Mouse (Mus musculus) kidney, postnatal 14 days (tissue): ENCODE results near the gene Lep.
A peak's percentile ranks its signal among the peaks of the same experiment; 100 is the strongest.

ENCODE experiments used
- DNase-seq: peaks from one replicate; pipeline ENCODE4 v3.0.0; 2022; ENCODE audit warnings: mixed read lengths

The Lep gene

DNA sequence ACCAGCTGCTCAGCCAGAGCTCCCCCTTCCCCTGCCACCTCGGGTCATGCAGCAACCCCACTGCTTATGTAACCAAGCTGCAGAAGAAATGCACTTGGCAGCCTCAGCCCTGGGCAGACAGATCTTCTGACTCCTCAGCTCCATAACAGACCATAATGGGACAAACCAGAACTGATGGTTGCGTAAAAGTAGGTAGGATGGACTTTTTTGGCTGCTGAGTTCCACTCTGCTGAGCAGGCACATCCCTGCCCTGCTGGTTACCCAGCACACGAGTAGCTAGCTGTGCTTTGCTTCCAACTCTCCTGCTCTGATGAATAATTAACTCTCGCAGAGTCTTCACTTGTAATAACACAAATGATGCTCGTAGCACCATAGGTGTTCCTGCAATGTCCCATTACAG is 10.1 kb upstream of the Lep start:
- peak; percentile 20 for DNase-seq

DNA sequence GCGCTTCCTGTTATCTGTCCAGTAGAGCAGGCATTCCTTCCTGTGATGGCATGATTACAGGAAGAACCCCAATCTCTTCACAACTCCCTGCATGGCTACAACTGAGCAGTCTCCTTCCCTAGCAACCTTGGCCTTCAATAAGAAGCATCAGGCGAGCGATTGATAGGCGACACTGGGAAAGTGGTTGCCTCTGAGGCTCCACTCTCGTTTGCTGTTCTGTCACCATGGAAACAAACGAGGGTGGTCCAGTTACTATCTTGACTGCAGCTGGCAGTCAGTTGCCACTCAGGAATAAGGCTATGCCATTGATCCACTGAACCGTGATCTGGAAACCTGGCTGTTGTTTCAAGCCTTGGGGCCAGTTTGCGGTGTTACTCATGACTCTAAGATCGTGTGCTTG is 7.8 kb upstream of the Lep start:
- no peak for DNase-seq

DNA sequence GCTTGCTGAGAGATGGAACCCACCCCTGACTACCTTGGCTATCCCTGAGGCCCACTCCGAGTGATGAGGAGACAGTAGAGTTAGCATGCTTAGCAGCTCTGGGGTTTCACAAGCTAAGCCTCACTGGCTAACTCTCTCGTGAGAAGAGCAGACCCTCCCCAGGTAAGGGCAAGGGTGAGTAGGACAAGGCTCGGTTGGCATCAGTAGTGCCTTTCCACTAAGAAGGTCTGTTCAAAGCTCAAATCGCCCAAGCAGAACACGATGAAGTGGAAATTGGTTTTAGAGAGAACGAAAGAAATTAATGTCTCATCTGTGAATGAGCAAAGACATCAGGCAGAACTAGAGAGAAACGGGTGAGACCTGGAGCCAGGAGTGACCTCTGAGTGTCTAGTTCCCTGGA is 6.8 kb upstream of the Lep start:
- no peak for DNase-seq

GRCm38 (mm10) chr6:29056377-29056776 is 3.6 kb upstream of the Lep start:
- DNase-seq, result no peak

DNA sequence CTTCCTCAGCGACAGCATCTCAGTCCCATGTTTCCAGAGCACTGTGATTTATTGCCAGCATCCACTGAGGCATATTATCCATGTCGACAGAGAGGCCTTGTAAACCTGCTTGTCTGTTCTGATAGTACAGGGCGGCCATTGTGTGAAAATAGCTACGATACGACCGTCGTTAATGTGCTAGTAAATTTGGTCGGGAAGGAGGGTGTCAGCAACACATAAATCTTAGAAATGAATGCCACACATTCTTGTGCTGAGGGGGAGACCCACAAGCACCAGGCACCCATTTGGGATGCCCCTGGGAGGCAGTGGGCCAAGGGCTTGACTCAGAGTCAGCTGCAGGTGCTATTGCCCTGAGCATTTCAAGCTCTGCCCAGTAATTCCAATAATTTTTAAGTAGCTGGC is 6.4 kb downstream of the Lep start:
- DNase-seq, result peak; percentile 52

DNA sequence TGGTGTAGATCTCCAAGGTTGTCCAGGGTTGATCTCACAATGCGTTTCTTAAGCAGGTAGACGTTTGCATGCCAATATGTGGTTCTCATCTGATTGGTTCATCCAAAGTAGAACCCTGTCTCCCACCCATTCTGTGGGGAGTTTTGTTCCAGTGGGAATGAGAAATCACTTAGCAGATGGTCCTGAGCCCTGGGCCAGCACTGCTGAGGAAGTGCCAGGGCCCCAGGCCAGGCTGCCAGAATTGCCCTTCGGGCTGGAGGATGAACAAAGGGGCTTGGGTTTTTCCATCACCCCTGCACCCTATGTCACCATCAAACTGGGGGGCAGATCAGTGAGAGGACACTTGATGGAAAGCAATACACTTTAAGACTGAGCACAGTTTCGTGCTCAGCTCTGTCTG is 12.2 kb downstream of the Lep start:
- no peak for DNase-seq

DNA sequence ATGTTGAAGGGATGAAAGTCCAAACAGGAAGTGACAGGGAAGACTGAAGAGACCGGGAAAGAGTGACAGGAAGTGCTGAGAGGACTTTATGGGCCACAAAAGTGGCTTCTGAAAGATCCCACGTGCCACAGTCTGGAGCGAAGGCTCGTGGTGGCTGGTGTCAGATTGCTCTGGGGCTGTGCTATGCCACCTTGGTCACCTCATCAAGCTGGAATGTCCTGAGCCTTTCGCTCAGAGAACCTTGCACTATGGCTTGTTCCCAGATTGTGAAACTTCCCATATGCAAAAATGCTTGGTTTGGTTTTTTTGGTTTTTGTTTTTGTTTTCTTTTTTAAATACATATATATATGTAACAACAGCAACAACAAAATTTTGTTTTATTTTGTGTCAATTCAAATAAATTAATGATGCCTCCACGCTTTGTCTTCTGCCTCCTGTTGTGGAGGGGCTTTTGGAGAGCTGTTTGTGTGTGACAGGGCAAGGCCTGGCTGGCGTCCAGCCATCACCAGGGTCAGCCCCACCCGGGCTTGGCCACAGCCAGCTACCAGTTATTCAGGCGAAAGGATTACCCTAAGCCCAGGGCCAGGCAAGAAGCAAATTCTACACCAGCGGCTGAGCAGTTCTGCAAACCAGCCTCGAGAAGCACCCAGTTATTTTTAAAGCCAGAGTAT is 13.6 kb downstream of the Lep start:
- no peak for DNase-seq

DNA sequence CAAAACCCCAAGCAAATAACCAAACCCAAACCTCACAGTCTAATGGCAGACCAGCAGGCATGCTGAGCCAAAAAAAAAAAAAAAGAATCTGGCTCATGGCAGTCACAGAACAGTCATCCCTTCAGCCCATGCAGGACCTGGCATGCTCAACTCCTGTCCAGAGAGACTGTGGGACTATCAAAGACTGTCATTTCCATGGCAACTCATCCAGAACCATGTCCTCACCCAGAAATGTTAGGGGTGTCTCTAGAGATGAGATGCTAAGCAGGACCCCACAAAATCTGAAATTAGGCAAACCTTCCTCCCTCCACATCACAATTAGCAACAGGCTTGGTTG is 14.1 kb downstream of the Lep start:
- no peak for DNase-seq

DNA sequence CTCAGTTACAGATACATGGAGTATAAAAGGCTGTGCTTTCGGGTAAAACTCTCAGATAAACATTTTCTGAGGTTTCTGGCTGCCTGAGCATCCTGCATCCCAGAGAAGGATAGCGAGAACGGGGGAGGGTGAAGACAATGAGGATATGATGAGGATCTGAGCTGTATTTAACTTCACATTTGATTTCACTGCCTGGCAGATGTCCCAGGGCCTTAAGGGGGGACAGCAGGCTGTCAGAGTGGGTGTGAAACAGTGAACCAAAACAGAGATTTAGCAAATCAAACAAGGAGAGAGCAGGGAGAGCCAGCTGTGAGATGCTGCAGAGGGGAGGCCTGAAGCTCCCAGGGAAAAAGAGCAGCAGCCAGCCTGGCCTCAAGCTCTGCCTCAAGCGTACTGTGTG is 19.3 kb downstream of the Lep start:
- DNase-seq, result peak; percentile 5

DNA sequence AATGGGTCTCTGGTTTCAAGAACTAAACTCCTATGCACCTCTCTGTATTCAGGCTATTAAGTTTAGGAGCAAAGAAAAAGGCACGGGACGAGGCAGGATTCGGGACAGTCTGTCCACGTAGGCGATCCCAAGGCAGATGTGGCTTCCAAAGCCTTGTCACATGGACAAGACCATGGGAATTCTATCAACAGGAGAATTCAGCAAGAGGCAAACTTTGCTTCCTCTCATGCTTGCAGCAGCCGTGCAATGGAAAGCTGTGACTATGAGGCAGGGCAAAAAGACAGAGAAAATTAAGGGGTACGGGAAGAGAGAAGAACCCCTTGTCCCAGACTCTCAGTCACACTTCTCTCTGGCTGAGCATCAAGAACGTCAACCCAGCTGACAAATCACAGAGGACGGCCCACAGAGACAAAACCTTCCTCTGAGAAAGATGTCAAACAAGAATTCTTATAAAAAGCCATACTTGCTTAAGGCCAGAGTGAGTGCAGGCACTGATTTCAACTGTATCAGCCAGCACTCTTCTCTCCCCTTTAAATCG is 21.9 kb downstream of the Lep start:
- DNase-seq, result no peak

- no peak for DNase-seq
Measured at GRCm38 (mm10) chr6:29082776-29083354, 22.8 kb downstream of the Lep start.

GRCm38 (mm10) chr6:29084401-29084800 is 24.4 kb downstream of the Lep start:
- no peak for DNase-seq

DNA sequence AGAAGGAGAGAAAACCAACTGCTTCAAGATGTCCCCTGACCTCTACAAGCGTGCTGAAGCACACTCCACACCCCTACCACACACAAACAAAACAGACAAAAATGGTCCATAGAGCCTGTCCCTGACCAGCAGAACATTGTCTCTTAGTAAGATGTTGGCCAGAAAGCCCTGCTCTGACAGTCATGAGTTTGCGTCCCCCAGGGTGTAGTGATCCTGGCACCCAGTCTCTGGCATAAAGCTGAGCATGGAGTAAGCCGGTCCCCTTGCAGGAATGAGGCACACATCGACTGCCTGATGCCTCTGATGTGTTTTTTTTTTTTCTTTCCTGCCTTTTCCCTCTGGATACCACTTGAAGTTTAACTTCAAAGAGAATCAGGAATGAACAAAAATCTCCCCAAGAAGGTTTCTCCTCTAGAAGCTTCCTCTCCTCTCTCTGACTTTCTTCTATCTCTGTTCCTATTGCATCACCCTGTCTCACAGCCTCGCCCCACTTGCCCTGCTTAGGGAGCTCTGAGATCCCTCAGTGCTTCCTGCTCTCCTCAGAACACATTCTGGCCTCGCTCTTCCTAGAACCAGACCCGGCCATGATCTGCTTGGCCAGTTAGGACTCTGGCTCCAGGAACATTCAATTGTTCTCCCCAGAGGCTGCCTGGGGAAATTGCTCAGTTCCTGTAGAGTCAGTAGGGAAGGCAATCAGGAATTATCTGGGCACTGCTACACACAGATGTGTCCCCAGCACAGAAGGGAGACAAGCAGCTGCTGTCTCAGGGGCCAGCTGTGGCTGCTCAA is 28.1 kb downstream of the Lep start:
- DNase-seq, result peak; percentile 63

GRCm38 (mm10) chr6:29092234-29092633 is 32.2 kb downstream of the Lep start:
- DNase-seq, result no peak

DNA sequence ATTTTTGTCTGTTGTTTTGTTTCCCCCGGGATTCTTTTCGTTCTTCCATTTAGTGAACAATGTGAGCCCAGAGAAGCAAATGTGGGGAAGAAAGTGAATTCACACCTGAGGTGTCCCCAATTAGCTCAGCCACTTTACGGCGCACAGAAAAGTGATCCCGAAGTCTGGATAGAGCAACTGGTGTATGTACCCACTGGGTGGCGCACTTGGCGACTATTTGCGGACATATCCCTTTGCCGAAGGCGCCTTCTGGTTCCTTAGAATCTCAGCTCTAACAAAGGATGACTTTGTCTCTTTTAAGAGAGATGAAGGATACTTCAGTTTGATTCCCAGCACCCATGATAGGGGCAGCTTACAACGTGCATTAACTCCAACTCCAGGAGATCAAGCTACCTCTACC is 32.9 kb downstream of the Lep start:
- no peak for DNase-seq

DNA sequence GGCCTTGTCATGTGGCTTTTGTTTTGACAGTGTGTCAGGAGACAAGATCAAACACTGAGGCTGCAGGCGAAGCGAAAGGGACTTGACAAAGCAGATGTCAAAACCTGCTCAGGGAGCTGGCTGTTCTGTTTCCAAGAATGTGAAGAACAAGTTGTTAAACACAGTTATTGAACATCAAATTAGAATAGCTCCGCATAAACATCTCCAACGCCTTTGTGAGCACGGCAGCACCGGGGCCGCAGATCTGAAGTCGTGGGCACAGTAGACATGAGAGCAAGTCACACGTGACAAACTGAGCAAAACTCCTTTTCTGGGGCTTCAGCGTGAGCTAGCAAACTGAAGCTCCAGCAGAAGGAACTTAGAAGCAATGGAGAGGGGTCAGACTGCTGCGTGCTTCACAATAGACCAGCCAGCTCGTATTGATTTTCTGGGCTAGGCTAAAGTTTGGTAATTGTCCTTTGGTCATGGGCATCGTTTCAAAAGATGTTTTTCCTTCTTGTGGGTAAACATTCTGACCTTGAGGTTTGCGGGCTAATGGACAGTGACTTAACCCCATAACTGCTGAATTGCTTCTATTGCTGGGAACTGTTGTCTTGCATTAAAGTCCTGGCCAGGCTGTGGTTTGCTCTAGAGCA is 39.6 kb downstream of the Lep start:
- DNase-seq, result no peak

- DNase-seq, result no peak
Measured at GRCm38 (mm10) chr6:29100423-29100822, 40.4 kb downstream of the Lep start.

- no peak for DNase-seq
Measured at GRCm38 (mm10) chr6:29101248-29101864, 41.3 kb downstream of the Lep start.

DNA sequence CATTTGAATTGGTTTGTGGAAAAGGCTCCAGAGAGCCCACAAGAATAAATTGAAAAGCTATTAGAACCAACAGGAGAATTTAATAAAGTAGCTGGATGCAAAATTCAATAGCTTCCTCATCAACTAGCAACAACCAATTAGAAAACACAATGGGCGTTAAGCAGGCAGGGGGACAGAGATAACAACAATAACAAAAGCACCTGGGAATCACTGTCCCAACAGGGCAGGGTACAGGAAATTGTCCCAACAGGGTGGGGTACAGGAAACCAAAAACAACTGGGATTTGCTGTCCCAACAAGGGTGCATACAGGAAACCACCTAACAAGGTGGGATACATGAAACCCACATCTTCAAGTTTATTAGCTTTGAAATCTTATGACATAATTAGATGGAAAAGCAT is 48.4 kb downstream of the Lep start:
- no peak for DNase-seq

GRCm38 (mm10) chr6:29111501-29111900 is 51.5 kb downstream of the Lep start:
- no peak for DNase-seq

DNA sequence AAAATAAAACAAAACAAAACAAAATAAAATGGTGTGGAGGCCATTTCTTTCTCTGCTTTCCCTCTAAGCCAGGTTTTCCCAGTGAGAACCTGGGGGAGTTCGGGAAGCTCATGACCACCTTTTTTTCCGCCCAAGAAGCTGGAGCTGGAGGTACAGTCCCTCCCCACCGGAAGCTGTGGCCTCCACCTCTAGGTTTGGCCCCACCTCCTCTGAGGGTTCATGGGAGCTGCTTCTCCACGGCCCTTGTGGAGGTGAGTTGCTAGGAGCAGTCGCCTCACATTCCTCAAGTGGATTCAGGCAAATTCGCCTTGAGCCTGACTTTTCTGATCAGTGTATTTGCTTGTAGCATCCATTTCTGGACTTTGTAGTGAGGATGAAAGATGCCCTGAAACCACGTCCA is 55.7 kb downstream of the Lep start:
- no peak for DNase-seq

GRCm38 (mm10) chr6:29117417-29118104 is 57.5 kb downstream of the Lep start:
- peak; percentile 85 for DNase-seq

- DNase-seq, result no peak
Measured at GRCm38 (mm10) chr6:29118231-29118630, 58.2 kb downstream of the Lep start.
